In genomic region chr5:31926551-31926950, GRCm38 (mm10) we compare ENCODE assay signal across 8 mouse cellular contexts.
DNase-seq lines count a peak whose midpoint lies in the region; ATAC-seq and TF ChIP-seq lines count a peak whose summit lies in the region.

No protein-coding gene starts in this region.

- CTCF ChIA-PET in Patski (lab: Charles Lee): interaction anchor here (1.0 to 1.4 kb wide), 2 partner anchors 56 to 271 kb away, joined by 4 read pairs; no protein-coding TSS in a partner anchor

- H3K9ac ChIP-seq in hindbrain, embryonic 14.5 days: no peak overlapping the region
- no peak overlapping the region for H3K9ac ChIP-seq in neural tube, embryonic 15.5 days (replicated peaks)
- no peak overlapping the region for H3K9ac ChIP-seq in midbrain, embryonic 14.5 days (replicated peaks; ENCODE audit: low read length)

- no peak overlapping the region for H3K4me3 ChIP-seq in hindbrain, embryonic 10.5 days
- no peak overlapping the region for H3K4me3 ChIP-seq in hindbrain, embryonic 14.5 days (replicated peaks; ENCODE audit: low read length)
- H3K4me3 ChIP-seq in neural tube, embryonic 15.5 days (replicated peaks): no peak overlapping the region
- H3K4me3 ChIP-seq in midbrain, embryonic 14.5 days (replicated peaks; ENCODE audit: low read depth, low read length): no peak overlapping the region

- H3K9me3 ChIP-seq in hindbrain, embryonic 10.5 days: peaks cover 5% of the 10 kb centered on the region
- H3K9me3 ChIP-seq in hindbrain, embryonic 14.5 days (ENCODE audit: control insufficient read depth, low read length): no peaks in the 10 kb centered on the region
- H3K9me3 ChIP-seq in neural tube, embryonic 15.5 days (replicated peaks): 0 out of 2 replicates have a peak, but pooled peaks cover 4% of the 10 kb centered on the region
- H3K9me3 ChIP-seq in midbrain, embryonic 14.5 days (ENCODE audit: control insufficient read depth, low read length): no peaks in the 10 kb centered on the region

- H3K27ac ChIP-seq in hindbrain, embryonic 10.5 days: no peak overlapping the region
- H3K27ac ChIP-seq in hindbrain, embryonic 14.5 days: no peak overlapping the region
- H3K27ac ChIP-seq in neural tube, embryonic 15.5 days (replicated peaks): no peak overlapping the region
- H3K27ac ChIP-seq in midbrain, embryonic 14.5 days (replicated peaks; ENCODE audit: low read depth, low read length): no peak overlapping the region

- POLR2A ChIA-PET in Patski (lab: Charles Lee): no interaction called here

- TF ChIP-seq CTCF in Patski (IDR thresholded peaks at IDR 0.05): peak; percentile 78

- DNase-seq in hindbrain, embryonic 10.5 days (ENCODE audit: low spot score): peak; percentile 8
- no peak for DNase-seq in hindbrain, embryonic 14.5 days (ENCODE audit: low spot score)
- DNase-seq in CD4-positive helper T cell, adult 2 months (ENCODE audit: low read depth, low spot score): peak; percentile 55
- no peak for DNase-seq in Patski (ENCODE audit: low read depth, low spot score)
- no peak for DNase-seq in layer of hippocampus, postnatal 25 days (ENCODE audit: extremely low spot score in 1 of 2, low spot score in 1 of 2)
- DNase-seq in midbrain, embryonic 14.5 days: no peak

- in situ Hi-C loops in Patski (cut with MboI; ENCODE audit: low pct_unique_long_range_greater_than_20kb): no loop called here

- ATAC-seq in hindbrain, embryonic 14.5 days (ENCODE audit: low FRiP score): no peak
- no peak for ATAC-seq in Patski
- peak; percentile 96 for ATAC-seq in megakaryocyte, adult 5-6 weeks (ENCODE audit: poor library complexity, severe bottlenecking)
- ATAC-seq in neural tube, embryonic 15.5 days (ENCODE audit: low FRiP score): no peak
- ATAC-seq in midbrain, embryonic 14.5 days (ENCODE audit: low FRiP score, low TSS enrichment): no peak

- no peak overlapping the region for H3K4me2 ChIP-seq in hindbrain, embryonic 14.5 days (replicated peaks)
- H3K4me2 ChIP-seq in neural tube, embryonic 15.5 days: no peak overlapping the region
- H3K4me2 ChIP-seq in midbrain, embryonic 14.5 days (ENCODE audit: low read length): no peak overlapping the region

- WGBS in hindbrain, embryonic 10.5 days: 85% methylated on average over 1 of the region's 1 CpGs
- WGBS in hindbrain, embryonic 14.5 days: 96% methylated on average over 1 of the region's 1 CpGs
- 96% methylated on average over 1 of the region's 1 CpGs for WGBS in neural tube, embryonic 15.5 days
- WGBS in midbrain, embryonic 14.5 days: 90% methylated on average over 1 of the region's 1 CpGs

- no peaks in the 10 kb centered on the region for H3K27me3 ChIP-seq in hindbrain, embryonic 10.5 days (ENCODE audit: insufficient read depth, poor library complexity, severe bottlenecking)
- no peaks in the 10 kb centered on the region for H3K27me3 ChIP-seq in hindbrain, embryonic 14.5 days (ENCODE audit: control insufficient read depth, insufficient read depth, low read length)
- no peaks in the 10 kb centered on the region for H3K27me3 ChIP-seq in Patski
- no peaks in the 10 kb centered on the region for H3K27me3 ChIP-seq in neural tube, embryonic 15.5 days (replicated peaks)
- H3K27me3 ChIP-seq in midbrain, embryonic 14.5 days (ENCODE audit: control insufficient read depth, insufficient read depth, low read length): no peaks in the 10 kb centered on the region

- no peaks in the 10 kb centered on the region for H3K36me3 ChIP-seq in hindbrain, embryonic 10.5 days
- no peaks in the 10 kb centered on the region for H3K36me3 ChIP-seq in hindbrain, embryonic 14.5 days (replicated peaks; ENCODE audit: control insufficient read depth, insufficient read depth)
- H3K36me3 ChIP-seq in neural tube, embryonic 15.5 days: no peaks in the 10 kb centered on the region
- no peaks in the 10 kb centered on the region for H3K36me3 ChIP-seq in midbrain, embryonic 14.5 days (ENCODE audit: control insufficient read depth, insufficient read depth, low read length)

- 0 out of 2 replicates have a peak, but pooled peaks cover 4% of the 10 kb centered on the region for H3K4me1 ChIP-seq in hindbrain, embryonic 10.5 days (replicated peaks)
- no peaks in the 10 kb centered on the region for H3K4me1 ChIP-seq in hindbrain, embryonic 14.5 days (replicated peaks; ENCODE audit: control insufficient read depth, insufficient read depth, low read length)
- H3K4me1 ChIP-seq in neural tube, embryonic 15.5 days: 0 out of 2 replicates have a peak, but pooled peaks cover 3% of the 10 kb centered on the region
- no peaks in the 10 kb centered on the region for H3K4me1 ChIP-seq in midbrain, embryonic 14.5 days (ENCODE audit: control insufficient read depth, insufficient read depth, low read length)

Comparison
In these comparisons a context has a peak if more than half of its experiments do, and no peak if none do; other contexts are left out.
1. DNase-seq: peak in hindbrain, embryonic 10.5 days (single experiment) and CD4-positive helper T cell, adult 2 months (single experiment); none in hindbrain, embryonic 14.5 days (single experiment), Patski (single experiment), layer of hippocampus, postnatal 25 days (0 of 2) and midbrain, embryonic 14.5 days (single experiment).